Mouse (Mus musculus): ENCODE results near the gene Rabl3.

DNA sequence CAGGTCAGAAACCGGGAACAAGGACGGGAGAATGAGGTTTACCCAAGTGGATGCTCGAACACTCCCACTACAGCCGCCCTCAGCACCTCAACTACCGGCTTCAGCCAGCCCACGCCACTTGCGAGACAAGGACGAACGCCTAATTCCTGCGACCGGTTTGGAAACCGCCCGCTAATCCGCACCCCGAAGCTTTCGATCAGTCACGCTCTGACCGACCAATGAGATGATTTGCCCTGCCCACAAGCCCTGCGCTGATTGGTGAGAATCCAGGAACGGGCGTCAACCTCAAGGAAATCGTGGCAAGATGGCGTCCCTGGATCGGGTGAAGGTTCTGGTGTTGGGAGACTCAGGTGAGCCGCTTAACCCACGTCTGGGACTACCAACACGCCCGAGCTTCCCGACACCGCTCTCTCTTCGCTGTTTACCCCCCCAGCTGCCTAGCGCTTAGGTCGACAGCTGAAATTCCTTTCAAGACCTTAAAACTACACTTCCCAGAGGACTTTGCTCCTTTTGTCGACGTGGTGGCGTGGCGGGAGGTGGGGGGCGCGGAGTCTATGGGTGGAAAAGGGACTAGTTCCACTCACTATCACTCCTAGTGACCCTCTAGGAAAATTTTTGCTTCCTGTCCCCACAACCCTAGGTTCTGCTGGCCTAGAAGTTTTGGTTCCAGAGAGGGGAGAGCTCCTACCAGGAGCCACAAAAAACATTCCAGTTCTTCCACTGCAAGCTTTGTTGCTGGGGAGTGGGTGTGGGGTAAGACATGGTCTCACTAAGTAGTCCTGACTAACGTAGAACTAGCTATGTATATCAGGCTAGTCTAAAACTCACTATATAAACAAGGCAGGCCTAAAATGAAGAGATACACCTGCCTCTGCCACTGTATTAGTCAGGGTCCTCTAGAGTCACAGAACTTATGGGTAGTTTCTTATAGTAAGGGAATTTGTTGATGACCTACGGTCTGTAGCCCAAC is at the start of gene Rabl3, which contains the start of gene Gtf2e1:
- TF ChIP-seq CTCF (IDR thresholded peaks at IDR 0.05; ENCODE audit: low read depth) (no peak), EP300 (IDR thresholded peaks at IDR 0.05; ENCODE audit: low read depth) (no peak)

All from liver, embryonic 14.5 days (tissue).